Mouse (Mus musculus) brain, embryonic 14.5 days (tissue): ENCODE data around the gene Dhx29.

Experiments
- CTCF ChIP-seq: fragments of 200-500 bp; IDR thresholded peaks from 2 replicates; pipeline ENCODE4 v1.5.1; 2012; ENCODE audit warnings: inconsistent platforms, mild to moderate bottlenecking, moderate library complexity, borderline replicate concordance; ENCODE audit not compliant: insufficient read depth, insufficient read length; ENCODE audit errors: extremely low read depth
- POLR2A ChIP-seq: fragments of 200-500 bp; IDR thresholded peaks from 2 replicates; pipeline ENCODE4 v1.6.1; 2012; ENCODE audit warnings: mild to moderate bottlenecking, inconsistent platforms, borderline replicate concordance; ENCODE audit not compliant: poor library complexity, insufficient read depth, insufficient read length, severe bottlenecking; ENCODE audit errors: extremely low read depth

GRCm38 (mm10) chr13:112985605-112986450 lies 58.6 kb downstream of the Dhx29 start:
- TF ChIP-seq CTCF = no peak
- no peak for TF ChIP-seq POLR2A
